Mouse (Mus musculus) limb, embryonic 10.5 days (tissue): ENCODE measurements around the gene Nr5a1. TPM values are rescaled to one million over a fixed set of nuclear protein-coding genes. Genes with fewer than 3 reads are reported as not detected.
A peak's percentile ranks its signal among the peaks of the same experiment; 100 is the strongest.

Experiments
- DNase-seq: peaks from one replicate; pipeline ENCODE4 v3.0.0-alpha.2; 2017; ENCODE audit warnings: low spot score
- H3K27ac ChIP-seq: fragments of 300-500 bp; sonication (generic); 2 replicates; pipeline ENCODE4 v1.5.1; 2016; ENCODE audit warnings: mild to moderate bottlenecking
- H3K27me3 ChIP-seq: fragments of 300-500 bp; sonication (generic); 2 replicates; pipeline ENCODE4 v1.6.1; 2016; ENCODE audit warnings: low read depth, mild to moderate bottlenecking; ENCODE audit not compliant: poor library complexity, severe bottlenecking
- H3K36me3 ChIP-seq: fragments of 300-500 bp; sonication (generic); 2 replicates; pipeline ENCODE4 v1.6.1; 2016; ENCODE audit warnings: mild to moderate bottlenecking, moderate library complexity
- H3K4me1 ChIP-seq: fragments of 300-500 bp; sonication (generic); 2 replicates; pipeline ENCODE4 v1.6.1; 2016
- H3K4me3 ChIP-seq: fragments of 300-500 bp; sonication (generic); 2 replicates; pipeline ENCODE4 v1.5.1; 2016; ENCODE audit warnings: mild to moderate bottlenecking, moderate library complexity
- H3K9me3 ChIP-seq: fragments of 300-500 bp; sonication (generic); replicated peaks from 2 replicates; pipeline ENCODE4 v1.6.1; 2016; ENCODE audit warnings: mild to moderate bottlenecking
- WGBS: fragments of 180-500 bp; shearing (Covaris S2); methylation state at CpG from one replicate; pipeline ENCODE4 v1.1.7; 2016; 5-methylcytosine and 5-hydroxymethylcytosine counted together
- polyA plus RNA-seq: library from polyadenylated mRNA; unstranded; fragments of >200 nt; fragmentation: Nextera tagmentation; extraction: Ambion mirVana; gene quantifications from 2 replicates; pipeline ENCODE4 v1.2.1, GENCODE M21; 2016

Gene Nr5a1
- polyA plus RNA-seq, 1 experiment from 2014 or later, result not detected

DNA sequence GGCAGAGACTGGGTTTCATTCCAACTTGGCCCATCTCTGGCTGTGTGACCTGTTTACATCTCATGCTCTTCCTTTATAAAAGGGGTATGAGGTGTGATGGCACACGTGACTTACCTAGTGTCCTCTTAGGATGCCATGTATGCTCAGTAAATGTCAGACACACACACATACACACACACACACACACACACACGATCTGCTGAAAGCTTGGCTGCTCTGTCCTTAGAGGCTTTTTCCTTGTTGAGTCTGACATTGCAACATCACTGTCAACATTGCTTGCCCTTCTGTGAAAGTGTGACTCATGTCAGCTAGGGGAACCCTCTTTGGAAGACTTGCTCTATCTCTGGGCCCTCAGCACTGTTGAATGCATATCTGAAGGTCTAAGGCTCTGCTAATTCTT is 3.1 kb upstream of the Nr5a1 start:
- no peak for DNase-seq
- Histone ChIP-seq H3K27me3 (peaks cover 36% of the 10 kb centered on the region), H3K36me3 (no peaks in the 10 kb centered on the region), H3K27ac (no peak overlapping the region), H3K9me3 (no peaks in the 10 kb centered on the region), H3K4me3 (no peak overlapping the region), H3K4me1 (peaks cover 26% of the 10 kb centered on the region)
- WGBS, result 92% methylated on average over 2 of the region's 2 CpGs

DNA sequence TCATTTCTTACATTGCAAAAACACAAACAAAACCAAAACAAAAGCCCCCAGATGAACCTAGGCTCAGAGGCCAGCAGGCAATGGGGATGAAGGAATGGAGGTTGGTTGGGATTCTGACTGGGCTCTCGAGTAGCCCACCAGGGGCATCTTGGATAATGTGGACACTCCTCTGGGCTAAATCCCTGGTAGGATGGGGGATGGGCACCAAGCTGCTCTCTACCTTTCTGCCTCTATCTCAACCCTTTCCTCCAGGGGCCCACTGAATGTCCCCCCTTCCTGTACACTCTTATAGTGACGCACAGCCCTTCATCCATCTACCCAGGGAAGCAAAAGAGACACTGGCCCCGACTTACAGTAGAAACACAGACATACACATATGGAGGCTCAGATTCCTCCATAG is 746 bp downstream of the Nr5a1 start:
- Histone ChIP-seq H3K27me3 (peaks cover 74% of the 10 kb centered on the region), H3K27ac (no peak overlapping the region), H3K4me1 (peaks cover 29% of the 10 kb centered on the region), H3K9me3 (no peaks in the 10 kb centered on the region), H3K4me3 (no peak overlapping the region), H3K36me3 (no peaks in the 10 kb centered on the region)
- 76% methylated on average over 3 of the region's 3 CpGs for WGBS
- no peak for DNase-seq

DNA sequence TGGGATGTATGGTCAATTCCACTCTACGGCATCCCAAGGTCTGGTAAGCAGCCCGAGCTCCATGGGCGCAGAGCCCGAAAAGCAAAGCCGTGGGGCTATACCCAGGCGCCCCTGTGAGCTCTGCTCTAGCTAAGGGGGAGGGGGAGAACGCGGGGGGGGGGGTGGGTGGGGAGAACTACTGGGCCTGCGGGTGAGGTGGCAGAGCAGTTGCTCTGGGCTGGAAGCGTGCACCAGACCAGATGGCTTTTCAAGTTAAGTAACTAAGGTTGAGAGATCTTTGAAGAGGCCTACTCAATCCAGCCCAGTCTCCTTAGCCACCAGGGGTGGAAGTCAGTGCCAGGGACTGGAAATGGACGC is 1.6 kb downstream of the Nr5a1 start:
- WGBS, result 21% methylated on average over 11 of the region's 11 CpGs

DNA sequence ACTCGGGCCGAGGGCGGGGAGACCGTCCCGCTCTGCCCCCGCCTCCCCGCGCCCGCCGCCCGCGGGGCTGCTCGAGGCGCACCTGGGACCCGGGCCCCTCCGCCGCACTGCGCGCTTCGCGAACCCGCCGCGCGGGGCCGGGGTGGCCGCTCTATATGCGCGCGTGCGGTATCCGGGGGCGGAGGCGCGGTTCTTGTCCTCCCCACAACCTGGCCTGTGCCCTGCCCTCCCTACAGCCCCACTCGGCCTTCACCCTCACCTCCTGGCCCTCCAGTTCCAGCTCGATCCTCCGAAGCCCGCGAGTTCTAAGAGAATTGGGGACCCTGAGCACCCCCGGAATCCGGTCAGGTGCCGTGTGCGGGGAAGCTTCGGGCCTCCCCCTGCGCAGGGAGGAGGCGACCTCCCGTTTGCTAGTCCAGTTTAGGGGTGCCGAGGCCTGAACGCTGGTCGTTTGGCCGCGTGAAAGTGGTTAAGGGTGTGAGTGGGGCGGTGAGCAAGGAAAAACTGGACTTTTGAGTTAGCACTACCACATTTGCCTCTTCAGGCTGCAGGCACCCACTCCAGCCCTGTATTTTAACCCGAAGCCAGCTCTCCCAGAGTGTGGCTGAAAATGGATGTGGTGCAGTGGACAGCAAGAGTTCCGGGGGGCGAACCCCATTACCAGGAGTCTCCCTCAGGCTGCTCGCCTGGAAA is 2.1 kb downstream of the Nr5a1 start:
- Histone ChIP-seq H3K4me3 (peak overlapping the region; percentile 44), H3K27ac (peak overlapping the region; percentile 28; the same call in 1 of the 2 replicates), H3K4me1 (peaks cover 27% of the 10 kb centered on the region), H3K27me3 (peaks cover 88% of the 10 kb centered on the region), H3K36me3 (no peaks in the 10 kb centered on the region), H3K9me3 (no peaks in the 10 kb centered on the region)
- peak; percentile 57 for DNase-seq
- WGBS, result 5% methylated on average over 58 of the region's 58 CpGs

More for the DNA sequence above, 1.6 kb downstream of the Nr5a1 start:
- Histone ChIP-seq H3K27me3 (peaks cover 83% of the 10 kb centered on the region), H3K4me3 (no peak overlapping the region), H3K27ac (no peak overlapping the region), H3K4me1 (peaks cover 27% of the 10 kb centered on the region), H3K36me3 (no peaks in the 10 kb centered on the region), H3K9me3 (no peaks in the 10 kb centered on the region)
- no peak for DNase-seq

DNA sequence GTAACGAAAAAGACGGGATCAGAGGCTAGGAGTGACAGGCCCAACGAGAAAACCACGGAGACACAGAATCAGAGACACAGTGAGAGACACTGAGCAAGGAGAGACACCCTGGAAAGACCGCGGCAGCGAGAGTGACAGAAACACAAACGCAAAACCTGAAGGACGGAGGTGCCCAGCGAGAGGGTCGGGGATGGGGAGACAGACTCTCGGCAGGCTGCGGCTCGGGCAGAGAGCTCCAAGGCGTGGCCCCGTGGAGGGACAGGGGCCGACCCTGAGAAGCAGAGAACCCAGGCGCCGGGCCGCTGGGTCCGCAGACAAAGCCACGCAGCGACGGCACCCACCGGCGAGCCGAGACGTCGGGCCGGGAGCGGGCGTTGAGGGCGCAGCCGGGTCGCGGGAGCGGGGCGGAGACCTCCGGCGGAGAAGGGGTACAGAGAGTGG is 2.9 kb downstream of the Nr5a1 start:
- DNase-seq, result peak; percentile 57

DNA sequence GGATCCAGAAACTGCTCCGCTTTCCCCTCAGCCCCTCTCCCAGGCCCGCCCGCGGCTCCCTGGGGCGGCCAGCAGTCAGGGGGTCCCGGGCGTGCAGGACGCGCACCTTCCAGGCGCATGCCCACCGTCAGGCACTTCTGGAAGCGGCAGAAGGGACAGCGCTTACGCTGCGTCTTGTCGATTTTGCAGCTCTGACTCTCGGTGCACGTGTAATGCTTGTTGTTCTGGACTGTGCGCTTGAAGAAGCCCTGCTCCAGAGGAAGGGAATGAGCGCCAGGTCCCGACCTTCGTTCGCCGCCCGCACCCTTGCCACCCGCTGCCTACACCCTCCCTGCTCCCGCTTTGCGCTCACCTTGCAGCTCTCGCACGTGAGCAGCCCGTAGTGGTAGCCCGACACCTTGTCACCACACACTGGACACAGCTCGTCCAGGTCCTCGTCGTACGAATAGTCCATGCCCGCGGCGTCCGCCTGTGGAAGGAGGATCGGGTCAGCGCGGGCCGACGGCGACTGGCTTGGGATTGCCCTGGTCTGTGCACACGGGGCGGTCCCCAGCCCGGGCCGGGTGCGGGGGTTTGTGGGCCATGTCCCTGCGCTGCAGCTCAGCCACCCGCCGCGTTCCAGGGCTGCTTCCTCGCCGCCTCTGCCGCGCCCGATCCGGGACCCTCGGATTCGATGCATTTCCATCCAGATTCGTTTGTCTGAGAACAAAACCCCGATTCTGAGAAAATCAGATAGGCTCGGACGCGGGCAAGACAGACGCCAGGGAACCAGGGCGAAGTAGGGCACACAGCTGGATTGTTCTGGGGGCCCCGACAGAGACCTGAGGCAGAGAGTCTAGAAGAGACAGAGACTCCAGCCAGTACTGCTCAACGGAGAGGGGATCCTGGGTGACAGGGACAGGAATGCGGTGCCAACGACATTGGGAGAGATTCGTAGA is 3.8 kb downstream of the Nr5a1 start:
- Histone ChIP-seq H3K27ac (no peak overlapping the region), H3K4me1 (peaks cover 35% of the 10 kb centered on the region), H3K27me3 (peaks cover 98% of the 10 kb centered on the region), H3K36me3 (no peaks in the 10 kb centered on the region), H3K9me3 (no peaks in the 10 kb centered on the region), H3K4me3 (peak overlapping the region; percentile 44)
- peak; percentile 77 for DNase-seq
- whole genome bisulfite sequencing, result 1% methylated on average over 75 of the region's 75 CpGs

More for the DNA sequence above, 2.9 kb downstream of the Nr5a1 start:
- 1% methylated on average over 40 of the region's 40 CpGs for WGBS
- H3K36me3 ChIP-seq, result no peaks in the 10 kb centered on the region
- no peaks in the 10 kb centered on the region for H3K9me3 ChIP-seq
- H3K4me3 ChIP-seq, result peak overlapping the region; percentile 44
- peaks cover 96% of the 10 kb centered on the region for H3K27me3 ChIP-seq
- H3K4me1 ChIP-seq, result peaks cover 31% of the 10 kb centered on the region
- H3K27ac ChIP-seq, result peak overlapping the region; percentile 28; the same call in 1 of the 2 replicates

DNA sequence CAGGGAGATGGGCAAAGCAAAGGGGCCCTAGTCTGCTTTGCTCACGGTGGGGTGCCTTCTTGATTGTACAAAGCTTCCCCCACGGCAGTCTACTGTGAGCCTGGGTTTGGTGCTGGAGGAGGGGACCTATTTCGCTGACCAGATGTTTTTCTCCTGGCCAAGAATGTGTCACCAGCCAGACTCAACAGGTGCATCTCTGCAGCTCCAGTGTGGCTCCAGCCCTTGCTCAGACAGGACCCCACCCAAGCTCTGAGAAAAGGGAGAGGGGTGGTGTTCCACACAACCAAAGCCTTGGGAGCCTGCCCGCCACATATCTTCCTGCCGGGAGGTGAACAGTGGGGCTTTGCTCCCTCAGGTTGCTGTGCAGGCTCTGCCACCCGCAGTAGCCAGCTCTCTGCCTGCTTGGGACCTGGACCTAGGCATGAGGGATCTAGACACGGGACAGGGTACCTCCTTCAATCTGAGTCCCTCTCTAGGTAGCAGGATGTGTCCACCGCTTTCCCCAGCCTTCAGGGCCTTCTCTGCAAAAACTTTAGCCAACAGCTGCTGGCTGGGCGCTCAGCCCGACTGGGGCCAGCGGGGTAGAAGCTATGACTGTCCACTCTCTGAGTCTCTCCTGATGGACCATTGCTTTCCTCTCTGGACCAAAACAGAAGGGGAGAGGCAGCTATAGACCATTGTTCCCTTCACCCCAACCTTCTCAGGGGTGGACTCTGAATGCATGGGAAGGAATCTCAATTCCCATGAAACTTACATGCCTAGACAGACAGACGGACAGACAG is 5.2 kb downstream of the Nr5a1 start:
- no peaks in the 10 kb centered on the region for H3K36me3 ChIP-seq
- 27% methylated on average over 12 of the region's 12 CpGs for WGBS
- DNase-seq, result no peak
- H3K4me1 ChIP-seq, result peaks cover 35% of the 10 kb centered on the region
- H3K27ac ChIP-seq, result no peak overlapping the region
- H3K27me3 ChIP-seq, result peaks cover 100% of the 10 kb centered on the region
- H3K9me3 ChIP-seq, result no peaks in the 10 kb centered on the region
- no peak overlapping the region for H3K4me3 ChIP-seq

DNA sequence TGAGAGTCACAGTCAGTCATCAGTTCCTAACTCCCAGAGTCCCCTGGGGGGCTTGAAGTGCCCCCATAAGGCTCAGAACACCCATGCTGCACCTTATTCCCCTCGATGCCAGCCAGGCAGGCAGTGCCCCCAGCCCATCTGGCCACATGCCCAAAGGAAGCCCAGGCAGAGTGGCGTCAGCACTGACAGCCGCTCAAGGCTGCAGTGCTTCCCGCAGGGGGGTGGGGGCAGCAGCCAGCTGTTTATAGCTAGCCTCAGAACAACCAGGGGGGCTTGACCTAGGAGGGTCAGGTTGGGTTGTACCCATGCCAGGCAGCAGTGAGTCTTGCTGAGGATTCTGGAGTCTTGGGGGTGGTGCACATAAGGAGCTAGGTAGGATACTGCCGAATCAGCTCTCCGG is 7.7 kb downstream of the Nr5a1 start:
- no peak for DNase-seq
- Histone ChIP-seq H3K9me3 (no peaks in the 10 kb centered on the region), H3K27me3 (peaks cover 98% of the 10 kb centered on the region), H3K4me1 (peaks cover 21% of the 10 kb centered on the region), H3K4me3 (no peak overlapping the region), H3K27ac (peak overlapping the region; percentile 4; the same call in 1 of the 2 replicates), H3K36me3 (no peaks in the 10 kb centered on the region)
- 51% methylated on average over 6 of the region's 6 CpGs for WGBS

DNA sequence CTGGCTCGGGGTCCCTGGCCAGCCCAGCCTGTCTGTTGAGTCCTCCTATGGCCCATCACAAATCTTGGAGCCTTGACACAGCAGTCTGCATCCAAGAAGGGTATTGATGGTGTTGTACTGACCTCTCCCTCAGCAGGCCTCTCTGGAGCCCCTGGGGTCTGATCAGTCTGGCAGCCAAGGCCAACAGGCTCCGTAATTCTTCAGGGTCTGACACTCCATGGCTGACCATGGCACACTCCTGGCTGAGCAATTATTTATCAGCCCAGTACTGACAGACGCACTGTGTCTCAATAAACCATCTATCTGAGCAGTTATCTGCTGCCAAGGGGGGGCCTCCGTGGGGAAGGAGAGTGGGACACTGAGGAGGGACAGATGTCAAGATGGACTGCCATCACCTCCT is 9.3 kb downstream of the Nr5a1 start:
- Histone ChIP-seq H3K36me3 (no peaks in the 10 kb centered on the region), H3K4me3 (no peak overlapping the region), H3K27ac (no peak overlapping the region), H3K27me3 (peaks cover 97% of the 10 kb centered on the region), H3K9me3 (no peaks in the 10 kb centered on the region), H3K4me1 (peaks cover 8% of the 10 kb centered on the region; the same call in 1 of the 2 replicates)
- DNase-seq, result no peak
- 65% methylated on average over 4 of the region's 4 CpGs for WGBS

DNA sequence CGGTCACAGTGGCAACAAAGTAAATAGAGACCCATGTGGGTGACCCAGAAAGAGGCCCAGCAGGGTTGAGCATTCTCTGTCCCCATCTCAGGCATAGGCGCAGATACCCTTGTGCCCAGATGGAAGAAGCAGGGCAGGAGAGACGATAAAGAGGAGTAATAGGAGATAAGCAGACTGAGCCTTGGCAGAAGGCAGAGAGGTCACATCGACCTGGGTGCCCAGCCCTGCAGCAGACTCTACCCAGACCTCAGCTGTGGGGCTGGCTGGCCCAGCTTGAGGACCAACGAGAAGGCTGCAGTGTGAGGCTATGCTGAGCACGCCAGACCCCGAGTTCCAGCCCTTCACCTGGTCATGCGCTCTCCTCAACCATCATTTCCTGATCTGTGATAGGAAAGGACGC is 10.0 kb downstream of the Nr5a1 start:
- no peak overlapping the region for H3K27ac ChIP-seq
- peaks cover 7% of the 10 kb centered on the region; the same call in 1 of the 2 replicates for H3K4me1 ChIP-seq
- H3K9me3 ChIP-seq, result no peaks in the 10 kb centered on the region
- no peaks in the 10 kb centered on the region for H3K36me3 ChIP-seq
- peaks cover 96% of the 10 kb centered on the region for H3K27me3 ChIP-seq
- DNase-seq, result no peak
- H3K4me3 ChIP-seq, result no peak overlapping the region
- 83% methylated on average over 9 of the region's 9 CpGs for WGBS

DNA sequence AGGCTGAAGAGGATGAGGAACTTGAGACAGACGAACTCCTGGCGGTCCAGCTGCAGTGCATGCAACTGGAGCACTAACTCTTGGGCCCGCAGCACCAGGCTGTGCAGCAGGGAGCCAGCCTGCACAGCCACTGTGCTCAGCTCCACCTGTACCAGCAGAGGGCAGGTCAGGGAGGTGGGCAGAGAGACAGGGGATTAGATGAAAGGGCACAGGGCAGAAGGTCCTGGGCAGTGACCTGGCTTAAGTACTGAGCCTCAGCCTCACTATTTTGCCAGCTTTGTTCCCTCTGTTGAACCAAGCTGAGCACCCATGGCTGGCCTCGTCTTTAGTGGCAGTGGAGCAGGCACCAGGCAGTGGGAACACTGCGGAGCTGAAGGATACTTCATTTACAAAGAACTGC is 14.2 kb downstream of the Nr5a1 start:
- H3K27ac ChIP-seq, result no peak overlapping the region
- H3K9me3 ChIP-seq, result no peaks in the 10 kb centered on the region
- 62% methylated on average over 5 of the region's 5 CpGs for WGBS
- no peak overlapping the region for H3K4me3 ChIP-seq
- no peak for DNase-seq
- no peaks in the 10 kb centered on the region for H3K4me1 ChIP-seq
- H3K36me3 ChIP-seq, result no peaks in the 10 kb centered on the region
- peaks cover 96% of the 10 kb centered on the region for H3K27me3 ChIP-seq

DNA sequence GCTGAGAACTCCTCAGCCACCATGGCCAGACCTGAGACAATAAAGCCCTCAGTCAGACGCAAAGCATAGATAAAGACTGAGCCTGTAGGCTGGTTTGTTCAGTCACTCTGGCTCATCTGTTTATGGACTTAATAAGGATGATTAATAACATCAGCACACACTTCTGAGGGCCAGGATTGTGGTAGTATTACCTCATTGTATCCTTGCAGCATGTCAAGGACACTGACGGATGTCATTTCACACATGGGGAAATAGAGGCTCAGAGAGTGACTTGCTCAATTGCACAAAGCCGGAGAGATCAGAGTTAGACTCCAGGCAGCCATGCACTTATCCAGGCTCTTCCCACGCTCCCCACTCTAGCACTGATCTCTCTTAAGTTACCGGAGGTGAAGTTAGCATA is 15.7 kb downstream of the Nr5a1 start:
- H3K36me3 ChIP-seq, result no peaks in the 10 kb centered on the region
- WGBS, result 86% methylated on average over 5 of the region's 5 CpGs
- H3K27me3 ChIP-seq, result peaks cover 95% of the 10 kb centered on the region
- H3K9me3 ChIP-seq, result no peaks in the 10 kb centered on the region
- no peak for DNase-seq
- no peaks in the 10 kb centered on the region for H3K4me1 ChIP-seq
- no peak overlapping the region for H3K4me3 ChIP-seq
- H3K27ac ChIP-seq, result no peak overlapping the region
